Mouse (Mus musculus): ENCODE measurements around the gene Irx3.

GRCm38 (mm10) chr8:91845641-91846040, 43.8 kb upstream of the Irx3 start:
- TF ChIP-seq POLR2A (IDR thresholded peaks at IDR 0.05; ENCODE audit: low read depth, low read length) (no peak), CTCF (IDR thresholded peaks at IDR 0.05; ENCODE audit: borderline replicate concordance, insufficient read depth, low read length) (no peak)

Data from embryonic fibroblast, embryonic 13.5 days (primary cell).